Mouse (Mus musculus): ENCODE data around the gene Gm49322. TPM values are rescaled to one million over a fixed set of nuclear protein-coding genes. Genes with fewer than 3 reads are reported as not detected.

Gene Gm49322
- total RNA-seq, 2 experiments from 2014 or later, result 0.41 to 0.58 TPM

DNA sequence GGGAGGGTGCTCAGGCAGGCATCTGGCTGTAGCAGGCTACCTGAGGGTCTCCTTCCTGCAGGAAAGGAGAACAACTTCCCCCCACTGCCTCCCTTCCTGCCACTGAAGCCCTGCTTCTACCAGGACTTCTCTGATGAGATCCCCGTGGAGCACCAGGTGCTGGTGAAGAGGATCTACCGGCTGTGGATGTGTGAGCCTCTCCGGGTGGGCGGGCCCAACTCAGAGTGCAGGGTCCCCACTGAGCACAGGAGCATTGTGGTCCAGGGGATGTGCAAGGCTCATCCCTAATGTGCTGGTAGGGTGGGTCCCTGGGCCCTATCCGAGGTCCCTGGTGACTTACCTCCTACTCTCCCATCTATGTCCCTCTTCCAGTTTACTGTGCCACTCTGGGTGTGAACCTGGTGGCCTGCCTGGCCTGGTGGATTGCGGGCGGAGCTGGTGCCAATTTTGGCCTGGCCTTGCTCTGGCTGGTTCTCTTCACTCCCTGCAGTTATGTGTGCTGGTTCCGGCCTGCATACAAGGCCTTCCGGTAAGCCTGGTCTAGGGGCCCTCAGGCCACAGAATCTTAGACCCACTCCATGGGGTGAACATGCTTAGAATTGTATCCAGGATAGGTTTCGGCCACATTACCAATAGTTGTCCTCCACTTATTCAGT is 3.6 kb downstream of the Gm49322 start:
- intact Hi-C loops (cut with DNase I), result no loop called here
- no peak for DNase-seq

DNA sequence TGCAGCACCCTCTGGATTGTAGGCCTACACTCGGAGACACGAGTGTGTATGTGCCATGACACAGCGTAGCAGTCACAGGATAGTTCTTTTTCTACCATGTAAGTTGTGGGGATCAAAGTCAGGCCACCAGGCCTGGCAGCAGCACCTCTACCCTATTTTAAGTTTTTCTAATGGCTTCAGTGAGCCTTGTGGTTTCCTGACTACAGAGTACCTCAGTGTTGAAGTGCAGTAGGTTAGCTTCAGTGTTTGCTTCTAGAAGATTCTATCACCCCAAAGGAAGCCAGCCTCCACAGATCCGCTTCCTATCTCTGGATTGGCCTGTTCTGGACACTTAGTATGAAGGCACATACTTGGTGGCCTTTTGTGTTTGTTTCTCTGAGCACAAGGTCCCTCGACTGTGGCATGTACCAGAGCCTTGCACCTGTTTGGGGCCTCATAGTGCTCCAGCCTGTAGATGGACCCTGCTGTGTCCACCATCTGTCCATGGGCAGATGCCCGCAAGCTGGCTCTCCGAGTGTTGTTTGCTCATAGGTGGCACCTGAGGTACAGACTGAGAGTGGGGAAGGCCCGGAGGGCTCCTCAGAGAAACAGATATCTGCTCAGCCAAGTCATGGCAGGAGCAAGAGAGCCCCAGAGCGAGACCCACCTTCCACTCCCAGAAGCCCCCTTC is 4.4 kb downstream of the Gm49322 start:
- intact Hi-C loops (cut with DNase I), result loop anchor here (2.0 kb wide), 2 partner anchors 51 to 75 kb away; no protein-coding TSS in a partner anchor
- no peak for DNase-seq

DNA sequence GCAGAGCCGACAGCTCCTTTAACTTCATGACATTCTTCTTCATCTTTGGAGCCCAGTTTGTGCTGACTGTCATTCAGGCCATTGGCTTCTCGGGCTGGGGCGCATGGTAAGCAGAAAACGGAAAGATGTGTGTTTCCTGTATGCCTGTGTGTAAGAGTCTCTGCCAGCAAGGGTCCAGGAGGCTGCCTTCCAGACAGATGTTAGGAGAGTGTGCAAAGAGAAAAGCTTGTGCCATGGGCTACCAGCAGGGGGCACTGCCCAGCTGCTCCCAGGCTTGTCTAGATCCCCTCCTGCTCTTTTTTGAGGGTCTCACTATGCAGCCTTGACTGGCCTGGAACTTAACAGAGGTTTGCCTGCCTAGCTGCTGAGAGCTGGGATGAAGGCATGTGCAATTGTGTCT is 5.2 kb downstream of the Gm49322 start:
- intact Hi-C loops (cut with DNase I), result loop anchor here (2.0 kb wide), 2 partner anchors 50 to 74 kb away; no protein-coding TSS in a partner anchor
- peak; percentile 60 to 67 for DNase-seq

DNA sequence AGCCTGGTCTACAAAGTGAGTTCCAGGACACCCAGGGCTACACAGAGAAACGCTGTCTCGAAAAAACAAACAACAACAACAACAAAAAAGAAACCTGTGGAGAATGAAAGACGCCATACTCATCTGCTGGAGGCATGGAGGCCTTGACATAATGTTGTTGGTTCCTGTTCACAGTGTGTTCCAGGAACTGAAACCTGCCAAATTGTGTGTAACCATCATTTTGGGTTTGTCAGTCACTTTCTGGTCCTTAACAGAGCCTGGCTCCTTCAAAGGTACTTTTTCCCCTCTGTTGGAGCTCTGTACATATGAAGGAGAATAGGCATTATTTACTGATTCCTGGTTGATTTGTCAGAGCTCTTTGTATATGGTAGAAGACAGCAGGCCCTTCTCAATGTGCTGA is 6.1 kb downstream of the Gm49322 start:
- no peak for DNase-seq
- intact Hi-C loops (cut with DNase I), result loop anchor here (2.0 kb wide), 2 partner anchors 49 to 73 kb away; no protein-coding TSS in a partner anchor

DNA sequence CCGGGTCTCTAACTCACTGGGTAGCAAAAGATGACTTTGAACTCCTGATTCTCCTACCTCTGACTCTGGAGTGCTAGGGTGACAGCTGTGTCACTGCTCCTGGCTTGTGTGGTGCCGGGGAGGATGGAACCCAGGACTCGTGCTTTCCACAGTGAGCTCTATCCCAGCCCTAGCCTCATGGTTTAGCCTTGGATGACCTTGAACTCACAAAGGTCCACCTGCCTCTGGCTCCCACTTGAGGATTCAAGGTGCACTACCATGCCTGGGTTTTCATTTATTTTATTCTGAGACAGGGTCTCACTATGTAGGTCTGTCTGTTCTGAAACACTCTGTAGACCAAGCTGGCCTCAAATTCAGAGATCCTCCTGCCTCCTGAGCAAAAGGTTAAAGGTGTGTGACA is 8.0 kb downstream of the Gm49322 start:
- intact Hi-C loops (cut with DNase I), result no loop called here
- DNase-seq, result no peak

DNA sequence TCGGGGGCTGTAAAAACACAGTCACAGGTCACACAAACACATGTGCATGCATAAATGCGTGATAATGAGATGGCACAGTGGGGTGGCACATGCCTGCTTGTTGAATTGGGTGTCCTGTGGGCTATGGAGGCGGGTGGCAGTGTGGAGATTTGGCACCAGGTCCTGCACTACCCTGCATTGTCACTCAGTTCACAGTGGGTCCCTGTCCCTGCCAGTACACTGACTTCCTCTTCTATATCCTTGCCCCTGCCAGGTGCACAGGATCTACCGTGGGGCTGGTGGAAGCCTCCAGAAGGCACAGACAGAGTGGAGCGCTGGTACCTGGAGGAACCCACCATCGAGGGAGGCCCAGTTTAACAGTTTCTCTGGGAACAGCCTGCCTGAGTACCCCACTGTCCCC is 8.5 kb downstream of the Gm49322 start:
- no peak for DNase-seq
- intact Hi-C loops (cut with DNase I), result no loop called here

DNA sequence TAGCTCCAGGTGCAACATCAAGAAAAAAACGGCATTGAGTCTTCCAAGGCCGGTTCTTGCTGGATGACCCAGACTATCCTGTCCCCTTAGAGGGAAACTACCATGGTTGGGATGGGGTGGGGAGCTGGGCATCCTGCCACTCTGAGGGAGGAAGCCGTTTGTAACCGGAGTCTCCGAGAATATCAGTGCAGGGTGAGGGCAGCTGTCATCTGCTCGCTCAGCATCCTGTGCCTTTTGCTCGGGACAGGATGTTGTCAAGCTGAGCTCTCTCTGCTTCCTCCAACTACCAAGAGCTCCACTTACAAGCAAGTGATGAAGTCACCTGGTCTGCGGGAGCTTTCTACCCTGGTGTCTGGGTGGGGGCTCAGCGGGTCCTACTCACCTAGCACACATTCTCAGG is 12.4 kb downstream of the Gm49322 start:
- intact Hi-C loops (cut with DNase I), result no loop called here
- no peak for DNase-seq

DNA sequence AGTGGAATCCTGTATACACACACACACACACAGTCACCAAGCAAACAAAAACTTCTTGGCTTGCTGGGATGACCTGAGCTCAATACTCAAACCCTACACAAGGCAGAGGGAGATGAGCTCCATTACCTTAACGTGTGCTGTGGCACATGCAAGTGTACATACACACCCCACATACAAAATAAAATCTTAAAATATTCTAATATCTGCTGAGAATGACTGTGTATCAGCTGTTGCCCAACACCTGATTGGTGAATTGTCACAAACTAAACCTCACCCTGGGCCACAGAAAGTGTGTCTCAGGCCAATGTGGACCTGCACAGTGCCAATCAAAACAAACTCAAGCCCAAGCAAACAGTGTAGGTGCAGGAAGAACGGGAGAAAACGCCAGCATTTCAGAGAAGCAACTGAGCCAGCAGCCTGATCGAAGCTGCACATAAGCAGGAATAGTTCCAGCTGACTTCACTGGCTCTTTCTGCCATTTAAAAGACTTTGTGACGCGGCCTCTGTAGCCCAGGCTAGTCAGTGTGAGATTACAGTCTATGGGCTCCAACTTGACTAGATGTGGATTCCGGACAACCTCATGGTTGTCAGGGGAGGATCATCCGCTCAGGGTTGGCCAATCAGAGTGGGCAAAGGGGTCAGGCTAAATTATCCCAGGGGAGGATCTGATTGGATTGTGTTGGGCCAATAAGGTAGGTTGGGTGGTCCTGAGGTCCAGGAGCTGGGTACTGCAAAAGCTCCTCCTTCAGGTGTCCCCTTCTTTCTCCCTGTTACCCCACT is 13.8 kb downstream of the Gm49322 start:
- intact Hi-C loops (cut with DNase I), result no loop called here
- no peak for DNase-seq

DNA sequence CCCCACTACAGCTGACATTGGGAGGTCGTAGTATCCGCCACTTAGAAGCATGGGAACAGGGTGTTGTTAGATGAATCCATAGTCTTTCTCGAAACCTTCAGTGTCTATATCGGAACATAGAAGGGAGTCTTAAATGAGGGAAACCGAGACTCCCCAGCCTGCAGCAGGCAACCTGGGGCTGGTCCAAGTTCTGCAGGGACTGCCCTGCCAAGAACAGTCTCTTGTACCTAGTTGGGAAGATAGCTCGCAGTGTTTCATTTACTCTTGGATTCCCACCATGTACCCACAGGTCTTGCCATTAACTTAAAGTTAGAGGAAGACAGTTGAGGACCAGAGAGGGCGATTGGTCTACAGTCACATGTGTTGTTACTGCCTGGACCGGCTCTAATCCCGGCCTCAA is 14.5 kb downstream of the Gm49322 start:
- DNase-seq, result no peak
- intact Hi-C loops (cut with DNase I), result no loop called here

DNA sequence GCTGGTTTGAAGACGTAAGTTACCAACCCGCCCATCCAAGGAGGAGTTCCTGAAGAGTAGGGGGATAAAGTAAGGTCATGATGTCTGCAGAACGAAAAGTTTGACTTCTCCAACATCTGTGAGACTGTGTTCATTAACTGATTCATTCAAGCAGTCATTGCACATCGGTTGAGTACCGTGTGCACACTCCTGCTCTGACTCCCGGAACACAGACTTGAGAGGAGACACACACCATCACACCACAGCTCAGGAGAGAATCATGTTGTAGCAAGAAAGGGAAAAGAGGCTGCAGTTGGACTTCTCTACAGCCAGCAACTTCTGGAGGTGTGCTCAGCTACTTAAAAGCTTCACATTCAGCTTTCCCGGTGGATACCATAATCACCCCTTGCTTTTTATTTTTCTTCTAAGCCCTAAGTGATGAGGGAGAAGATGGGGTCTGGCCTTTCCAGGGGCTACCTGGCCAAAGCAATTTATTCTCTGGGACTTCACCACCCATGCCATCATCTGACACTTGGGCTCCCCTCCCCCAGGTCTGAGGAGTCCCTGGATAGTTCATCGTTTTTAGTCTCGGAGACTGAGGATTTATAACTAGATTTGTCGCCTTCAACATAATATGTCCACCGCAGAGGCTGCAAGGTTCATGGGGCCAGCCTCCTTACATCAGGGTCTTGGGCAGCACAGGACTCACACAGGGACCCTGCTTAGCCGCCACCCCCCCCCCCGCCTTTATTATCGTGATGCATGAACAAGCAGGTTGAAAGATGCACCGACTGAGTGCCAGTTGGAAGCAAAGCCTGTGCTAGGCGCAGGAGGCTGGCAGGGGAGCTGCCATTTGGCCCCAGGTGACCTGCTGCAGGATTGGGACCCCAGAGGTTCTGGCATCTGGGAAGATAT is 15.2 kb downstream of the Gm49322 start:
- intact Hi-C loops (cut with DNase I), result no loop called here
- no peak for DNase-seq

DNA sequence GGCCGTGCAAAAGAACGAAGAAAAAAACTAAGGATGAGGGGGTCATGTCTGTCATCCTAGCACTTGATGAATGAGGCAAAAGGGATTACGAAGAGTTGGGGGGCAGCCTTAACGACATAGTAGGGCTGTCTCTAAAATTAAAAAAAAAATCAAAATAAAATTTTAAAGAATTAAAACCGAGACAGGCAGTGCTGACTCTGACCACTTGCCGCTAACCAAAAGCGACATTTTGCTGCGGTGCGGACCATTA is 15.8 kb downstream of the Gm49322 start:
- DNase-seq, result no peak
- intact Hi-C loops (cut with DNase I), result no loop called here

DNA sequence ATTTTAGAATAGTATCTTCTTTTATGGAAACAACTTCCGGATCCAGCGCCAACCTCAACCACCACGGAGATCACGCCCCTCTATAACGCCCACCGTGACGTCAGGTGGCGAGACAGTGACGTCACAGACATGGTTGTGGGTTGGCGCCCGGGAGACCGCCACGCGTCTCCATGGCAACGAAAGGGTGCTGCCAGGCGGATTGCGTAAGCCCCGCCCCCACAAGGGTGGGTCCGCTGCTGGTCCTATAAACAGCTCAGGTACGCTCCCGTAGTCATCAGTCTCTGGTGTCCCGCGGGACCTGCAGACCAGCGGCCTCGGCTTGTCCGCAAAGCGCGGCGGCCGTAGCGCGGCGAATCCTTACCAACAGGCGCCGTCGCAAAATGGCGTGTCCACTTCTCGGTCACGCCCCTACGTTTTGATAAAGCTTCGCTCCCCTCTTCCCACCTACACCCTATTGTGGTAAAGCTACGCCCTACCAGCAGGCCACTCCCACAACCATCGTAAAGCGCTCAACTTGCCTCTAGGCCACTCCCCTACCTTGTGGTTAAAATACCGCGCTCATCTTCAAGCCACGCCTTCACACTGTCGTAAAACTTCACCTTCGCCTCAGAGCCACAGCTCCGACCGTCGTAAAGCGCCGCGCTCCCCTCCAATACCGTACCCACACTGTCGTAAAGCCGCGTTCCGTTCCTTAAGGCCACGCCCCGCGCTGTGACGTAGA is 16.3 kb downstream of the Gm49322 start:
- peak; percentile 99 for DNase-seq
- intact Hi-C loops (cut with DNase I), result loop anchor here (2.0 kb wide), 1 partner anchor 43 kb away; no protein-coding TSS in a partner anchor

DNA sequence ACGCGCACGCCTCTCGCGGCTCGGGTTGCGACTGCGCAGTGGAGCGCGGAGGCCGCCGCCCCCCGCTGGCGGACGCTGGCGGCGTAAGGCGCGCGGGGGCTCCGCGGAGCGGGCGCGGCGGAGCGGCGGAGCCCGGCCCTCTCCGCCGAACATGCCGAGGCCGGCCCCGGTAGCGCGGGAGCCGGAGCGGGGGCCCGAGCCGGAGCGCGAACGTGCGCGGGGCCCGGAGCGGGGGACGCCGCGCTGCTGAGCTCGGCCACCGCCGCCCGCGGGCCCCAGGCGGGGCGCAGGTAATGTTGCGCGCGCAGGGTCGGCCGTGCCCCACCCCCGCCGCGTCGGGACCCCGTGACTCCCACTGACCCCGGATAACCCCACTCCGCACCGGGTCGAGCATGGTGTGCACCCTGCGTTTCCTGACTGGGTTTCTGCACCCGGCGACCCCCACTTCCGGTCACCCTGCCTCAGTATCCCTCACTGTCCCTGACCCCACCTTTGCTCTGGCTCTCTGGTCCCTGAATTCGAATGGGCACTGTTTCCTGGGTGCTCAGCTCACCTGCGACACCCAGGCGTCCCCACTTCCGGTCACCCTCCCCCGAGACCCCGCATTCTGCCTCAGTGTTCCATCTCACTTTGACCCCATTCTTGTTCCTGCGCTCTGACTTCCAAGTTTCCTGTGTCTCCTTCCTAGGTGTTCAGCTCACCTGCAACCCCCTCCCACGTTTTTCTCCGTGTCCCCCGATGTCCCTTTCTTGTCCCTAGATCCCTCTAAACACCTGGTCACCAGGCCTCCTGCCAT is 17.0 kb downstream of the Gm49322 start, which contains the start of gene Csnk1g2:
Gene Csnk1g2, plus strand, starts transcription at position 178 of the 796 bp plus-strand sequence.
- no peak for DNase-seq
- intact Hi-C loops (cut with DNase I), result loop anchor here (1.0 to 2.0 kb wide), 2 partner anchors 33 to 44 kb away; no protein-coding TSS in a partner anchor

DNA sequence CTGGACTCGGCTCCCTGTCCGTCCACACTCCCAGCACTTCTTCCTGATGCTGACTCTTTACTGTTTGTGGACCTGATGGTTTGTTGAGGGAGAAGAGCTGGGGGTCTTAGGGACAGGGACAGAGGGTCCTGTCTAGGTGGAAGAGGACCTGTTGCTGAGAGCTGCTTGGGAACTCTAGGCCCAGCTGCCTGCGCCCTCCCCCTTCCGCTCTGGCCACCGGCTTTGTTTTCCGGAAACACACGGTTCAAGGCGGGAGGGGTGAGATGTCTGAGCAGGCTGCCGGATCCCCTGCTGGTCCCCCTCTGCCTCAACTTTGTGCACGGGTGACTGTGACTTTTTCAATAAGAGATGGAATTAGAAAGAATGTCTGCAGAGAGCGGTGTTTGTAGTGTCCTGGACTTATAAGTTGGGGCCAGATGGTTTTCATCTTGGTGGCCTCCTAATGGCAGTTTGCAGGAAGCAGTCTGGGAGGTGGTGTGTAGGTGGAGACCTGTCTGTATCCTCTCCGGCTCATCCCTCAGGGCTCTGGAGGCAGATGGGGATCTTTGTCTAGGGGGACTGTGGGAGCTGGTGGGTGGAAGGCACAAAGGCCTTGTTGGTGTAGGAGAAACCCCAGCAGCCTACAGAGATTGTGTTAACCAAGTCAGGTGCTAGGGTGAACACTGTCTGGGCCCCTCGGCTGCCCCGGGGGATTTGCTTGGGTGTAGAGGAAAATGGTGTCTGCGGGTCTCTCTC is 17.8 kb downstream of the Gm49322 start:
- intact Hi-C loops (cut with DNase I), result loop anchor here (1.0 to 2.0 kb wide), 2 partner anchors 33 to 45 kb away; no protein-coding TSS in a partner anchor
- DNase-seq, result peak; percentile 66 to 73

DNA sequence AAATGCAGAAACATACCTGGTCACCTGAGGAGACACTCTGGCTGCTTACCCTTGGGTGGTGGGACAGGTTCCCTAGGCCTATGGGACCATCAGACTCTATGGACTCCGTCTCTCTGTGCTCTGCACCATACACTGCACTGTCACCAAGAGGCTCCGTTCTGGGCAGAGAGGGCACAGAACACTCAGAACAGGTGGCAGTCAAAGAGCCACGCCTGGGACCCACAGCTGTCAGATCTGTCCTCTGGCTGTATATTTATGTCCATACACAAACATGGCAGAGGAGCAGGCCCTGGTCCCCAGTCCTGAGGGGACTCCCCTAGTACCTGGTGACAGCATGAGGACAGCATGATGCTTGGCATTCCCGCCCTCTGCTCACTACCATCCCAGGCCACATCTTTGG is 19.9 kb downstream of the Gm49322 start:
- no peak for DNase-seq
- intact Hi-C loops (cut with DNase I), result no loop called here

DNA sequence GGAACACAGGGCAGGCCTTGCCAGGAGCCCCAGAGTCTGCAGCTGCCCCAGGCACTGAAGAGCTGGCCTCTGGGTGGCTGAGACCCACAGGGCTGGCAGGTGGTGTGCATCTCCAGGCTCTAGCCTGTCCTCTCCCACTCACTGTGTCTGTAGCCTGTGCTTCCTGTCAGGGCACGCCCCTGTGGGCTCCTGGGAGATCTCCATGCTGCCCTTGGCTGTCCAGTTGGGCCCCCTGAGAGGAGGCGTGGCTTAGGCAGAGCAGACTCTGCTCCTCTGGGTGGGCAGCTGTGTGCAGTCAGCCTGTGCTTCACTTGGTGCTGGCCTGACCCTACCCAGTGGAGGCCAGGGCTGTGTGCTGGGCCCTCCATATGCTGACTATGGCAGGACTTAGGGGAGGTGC is 21.9 kb downstream of the Gm49322 start:
- DNase-seq, result peak; percentile 31 to 37
- intact Hi-C loops (cut with DNase I), result no loop called here

DNA sequence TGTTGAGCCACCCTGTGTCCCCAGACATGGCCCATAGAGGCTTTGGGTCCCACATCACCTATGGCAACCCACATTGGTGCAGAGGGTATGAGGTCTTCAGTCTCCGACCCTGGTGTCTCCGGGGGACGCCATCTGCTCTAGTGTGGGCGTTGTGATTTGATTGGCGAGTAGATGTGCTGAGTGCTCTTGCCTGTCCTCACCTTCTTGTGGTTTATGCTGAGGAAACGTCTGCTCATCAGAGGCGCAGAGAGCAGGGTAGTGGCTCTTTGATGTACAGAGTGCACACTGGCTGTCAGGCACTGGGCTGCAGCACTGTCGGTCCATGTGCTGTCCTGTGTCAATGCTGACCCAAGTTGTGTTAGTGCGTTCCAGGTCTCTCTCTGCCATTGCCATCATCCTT is 23.1 kb downstream of the Gm49322 start:
- intact Hi-C loops (cut with DNase I), result no loop called here
- DNase-seq, result no peak

DNA sequence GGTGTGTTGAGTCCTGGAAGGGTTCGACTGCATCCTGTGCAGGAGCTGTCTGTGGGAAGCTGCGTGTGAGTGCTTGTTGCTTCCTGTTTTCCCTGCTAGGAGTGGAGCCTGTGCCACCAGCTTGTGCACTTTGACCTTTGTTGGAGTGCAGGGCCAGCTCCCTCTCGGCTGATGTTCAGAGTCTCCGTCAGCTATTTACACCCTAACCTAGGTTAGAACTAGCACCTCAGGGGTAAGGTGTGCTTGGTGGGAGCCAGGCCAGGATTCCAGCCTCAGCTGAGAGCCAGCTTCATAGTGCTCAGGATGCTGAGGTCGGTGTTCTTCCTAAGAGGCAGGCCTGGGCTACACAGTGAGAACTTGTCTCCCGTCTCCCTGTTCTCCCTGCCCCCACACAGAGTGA is 29.5 kb downstream of the Gm49322 start:
- intact Hi-C loops (cut with DNase I), result no loop called here
- DNase-seq, result no peak

All from heart, postnatal 36 days (tissue).